ENCODE assay signal across 9 mouse cellular contexts in the genomic region with DNA sequence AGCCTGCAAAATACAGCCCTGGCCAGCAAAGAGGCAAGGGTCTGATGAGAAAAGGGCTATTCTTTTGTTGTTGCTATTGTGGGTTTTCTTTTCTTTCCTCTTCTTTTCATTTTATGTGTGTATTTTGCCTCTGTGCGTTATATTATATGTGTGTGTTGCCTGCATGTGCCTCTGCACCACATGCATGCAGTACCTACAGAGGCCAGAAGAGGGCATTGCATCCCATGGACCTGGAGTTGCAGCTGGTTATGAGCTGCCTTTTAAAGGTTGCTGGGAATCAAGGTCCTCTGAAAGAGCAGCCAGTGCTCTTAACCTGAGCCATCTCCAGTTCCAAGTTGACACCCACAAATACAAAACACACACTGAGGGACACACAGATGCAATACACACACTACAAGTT. TPM values are rescaled to one million over a fixed set of nuclear protein-coding genes. Genes with fewer than 3 reads are reported as not detected.
DNase-seq lines count a peak whose midpoint lies in the region; ATAC-seq and TF ChIP-seq lines count a peak whose summit lies in the region.
"Had no signal": no experiment of that assay in that cellular context is flagged by ENCODE, and none has a peak within 500 bp of the region (broad histone marks: within the 10 kb centered on the region; RNA-seq: fewer than 3 reads in every experiment).

No protein-coding gene starts in this region.

- 95% methylated on average over 1 of the region's 1 CpGs for WGBS in kidney, postnatal 0 days
- WGBS in kidney, embryonic 16.5 days, result 96% methylated on average over 1 of the region's 1 CpGs
- WGBS in embryonic facial prominence, embryonic 11.5 days, result 94% methylated on average over 1 of the region's 1 CpGs
- WGBS in forebrain, embryonic 15.5 days, result 100% methylated on average over 1 of the region's 1 CpGs

- H3K36me3 ChIP-seq in kidney, postnatal 0 days (ENCODE audit: insufficient read depth, low read length), result no peaks in the 10 kb centered on the region
- no peaks in the 10 kb centered on the region for H3K36me3 ChIP-seq in kidney, embryonic 16.5 days (ENCODE audit: insufficient read depth, low read length)
- H3K36me3 ChIP-seq in MEL (ENCODE audit: control insufficient read depth in 1 of 2, insufficient read depth in 2 of 2, low read length in 2 of 2), result peaks cover 2 to 40% of the 10 kb centered on the region in 2 experiments; a peak in 2 of 4 replicates
- no peaks in the 10 kb centered on the region for H3K36me3 ChIP-seq in embryonic facial prominence, embryonic 11.5 days (replicated peaks; ENCODE audit: control insufficient read depth, insufficient read depth, low read depth, low read length)
- H3K36me3 ChIP-seq in forebrain, embryonic 15.5 days, result no peaks in the 10 kb centered on the region

- TF ChIP-seq CTCF in kidney, postnatal 0 days (IDR thresholded peaks at IDR 0.05; ENCODE audit: low read depth), result peak; percentile 75
- peak; percentile 74 to 96 (median 79) for TF ChIP-seq CTCF in MEL (IDR thresholded peaks at IDR 0.05 in 2 of 3, conservative IDR thresholded peaks at IDR 0.05 in 1 of 3; ENCODE audit: control insufficient read depth in 1 of 3, insufficient read depth in 1 of 3, low read depth in 2 of 3, low read length in 3 of 3, poor library complexity in 1 of 3, severe bottlenecking in 1 of 3)

- no peak overlapping the region for H3K4me2 ChIP-seq in kidney, postnatal 0 days (ENCODE audit: low read length)
- no peak overlapping the region for H3K4me2 ChIP-seq in kidney, embryonic 16.5 days (replicated peaks; ENCODE audit: low read depth, low read length)
- no peak overlapping the region for H3K4me2 ChIP-seq in embryonic facial prominence, embryonic 11.5 days (ENCODE audit: low read depth, low read length)
- H3K4me2 ChIP-seq in forebrain, embryonic 15.5 days (replicated peaks), result no peak overlapping the region
- H3K4me2 ChIP-seq: embryonic facial prominence, embryonic 13.5 days had no signal

- no peaks in the 10 kb centered on the region for H3K27me3 ChIP-seq in kidney, postnatal 0 days (ENCODE audit: insufficient read depth, low read length)
- H3K27me3 ChIP-seq in kidney, embryonic 16.5 days (ENCODE audit: insufficient read depth, low read length), result no peaks in the 10 kb centered on the region
- no peaks in the 10 kb centered on the region for H3K27me3 ChIP-seq in MEL (ENCODE audit: control insufficient read depth in 1 of 2, insufficient read depth in 2 of 2, low read length in 2 of 2)
- no peaks in the 10 kb centered on the region for H3K27me3 ChIP-seq in embryonic facial prominence, embryonic 11.5 days (ENCODE audit: control insufficient read depth, insufficient read depth, low read length)
- H3K27me3 ChIP-seq in forebrain, embryonic 15.5 days, result no peaks in the 10 kb centered on the region
- H3K27me3 ChIP-seq: embryonic facial prominence, embryonic 13.5 days had no signal

- no peak overlapping the region for H3K4me3 ChIP-seq in kidney, postnatal 0 days (replicated peaks; ENCODE audit: low read depth, low read length)
- no peak overlapping the region for H3K4me3 ChIP-seq in kidney, embryonic 16.5 days (ENCODE audit: low read length)
- H3K4me3 ChIP-seq in MEL (ENCODE audit: control insufficient read depth in 1 of 2, insufficient read depth in 1 of 2, low read depth in 2 of 2, low read length in 2 of 2), result no peak overlapping the region
- H3K4me3 ChIP-seq in embryonic facial prominence, embryonic 11.5 days (ENCODE audit: low read depth, low read length), result no peak overlapping the region
- H3K4me3 ChIP-seq in forebrain, embryonic 15.5 days, result no peak overlapping the region
- H3K4me3 ChIP-seq: embryonic facial prominence, embryonic 13.5 days had no signal

- 0 out of 2 replicates have a peak, but pooled peaks cover 12% of the 10 kb centered on the region for H3K4me1 ChIP-seq in kidney, postnatal 0 days (replicated peaks; ENCODE audit: insufficient read depth, low read length)
- peaks cover 16% of the 10 kb centered on the region for H3K4me1 ChIP-seq in kidney, embryonic 16.5 days (ENCODE audit: insufficient read depth, low read length)
- peaks cover 0 to 6% of the 10 kb centered on the region in 2 experiments; a peak in 1 of 4 replicates for H3K4me1 ChIP-seq in MEL (ENCODE audit: control insufficient read depth in 1 of 2, insufficient read depth in 2 of 2, low read length in 2 of 2)
- H3K4me1 ChIP-seq in embryonic facial prominence, embryonic 11.5 days (ENCODE audit: control insufficient read depth, insufficient read depth, low read length), result no peaks in the 10 kb centered on the region
- H3K4me1 ChIP-seq in forebrain, embryonic 15.5 days, result no peaks in the 10 kb centered on the region

- no peak; a peak in 1 of 4 replicates for TF ChIP-seq POLR2A in MEL (IDR thresholded peaks at IDR 0.05; ENCODE audit: control insufficient read depth in 1 of 2, insufficient read depth in 1 of 2, low read depth in 1 of 2, low read length in 2 of 2, poor library complexity in 1 of 2)

- H3K9ac ChIP-seq in kidney, postnatal 0 days (ENCODE audit: low read depth, low read length), result no peak overlapping the region
- no peak overlapping the region for H3K9ac ChIP-seq in kidney, embryonic 16.5 days (replicated peaks; ENCODE audit: low read length)
- H3K9ac ChIP-seq in MEL (ENCODE audit: control insufficient read depth, low read depth, low read length, poor library complexity, severe bottlenecking), result no peak overlapping the region
- H3K9ac ChIP-seq in embryonic facial prominence, embryonic 11.5 days (replicated peaks; ENCODE audit: low read length), result no peak overlapping the region
- no peak overlapping the region for H3K9ac ChIP-seq in forebrain, embryonic 15.5 days (replicated peaks)
- H3K9ac ChIP-seq: embryonic facial prominence, embryonic 13.5 days had no signal

- no peaks in the 10 kb centered on the region for H3K9me3 ChIP-seq in kidney, postnatal 0 days (replicated peaks; ENCODE audit: low read length)
- H3K9me3 ChIP-seq in kidney, embryonic 16.5 days (ENCODE audit: low read length), result peaks cover 6% of the 10 kb centered on the region; the same call in 1 of the 2 replicates
- H3K9me3 ChIP-seq in MEL (replicated peaks; ENCODE audit: insufficient read depth, low read length), result no peaks in the 10 kb centered on the region
- H3K9me3 ChIP-seq in embryonic facial prominence, embryonic 11.5 days (replicated peaks; ENCODE audit: control insufficient read depth, low read length), result no peaks in the 10 kb centered on the region
- H3K9me3 ChIP-seq in forebrain, embryonic 15.5 days, result no peaks in the 10 kb centered on the region

- peak; percentile 46 for TF ChIP-seq RAD21 in MEL (IDR thresholded peaks at IDR 0.05; ENCODE audit: low read depth, low read length)

- no peak for DNase-seq in kidney, postnatal 0 days (ENCODE audit: low spot score)
- peak; percentile 75 for DNase-seq in MEL (ENCODE audit: low read depth, low spot score)
- peak; percentile 15 for DNase-seq in embryonic facial prominence, embryonic 11.5 days (ENCODE audit: low spot score)
- DNase-seq in spleen, postnatal 10 days (ENCODE audit: low spot score in 2 of 2), result peak; percentile 60 to 78
- DNase-seq in gastrocnemius, adult 18-20 months (ENCODE audit: low spot score), result no peak
- no peak for DNase-seq in cerebellum, adult 8-10 months

- H3K79me2 ChIP-seq in MEL (ENCODE audit: control insufficient read depth, insufficient read depth, low read length, poor library complexity), result peaks cover 77% of the 10 kb centered on the region

- no peak for ATAC-seq in kidney, postnatal 0 days (replicated peaks; ENCODE audit: low FRiP score, low read depth)
- no peak for ATAC-seq in kidney, embryonic 16.5 days (ENCODE audit: low FRiP score, low TSS enrichment)
- ATAC-seq in embryonic facial prominence, embryonic 11.5 days (replicated peaks; ENCODE audit: insufficient number of reproducible peaks, low FRiP score, low TSS enrichment, low read depth), result no peak
- no peak for ATAC-seq in forebrain, embryonic 15.5 days (replicated peaks)

- H3K27ac ChIP-seq in kidney, postnatal 0 days, result no peak overlapping the region
- H3K27ac ChIP-seq in kidney, embryonic 16.5 days (ENCODE audit: low read length), result no peak overlapping the region
- H3K27ac ChIP-seq in MEL (ENCODE audit: control insufficient read depth, low read depth, low read length), result no peak overlapping the region
- no peak overlapping the region for H3K27ac ChIP-seq in embryonic facial prominence, embryonic 11.5 days (replicated peaks; ENCODE audit: low read depth, low read length)
- no peak overlapping the region for H3K27ac ChIP-seq in forebrain, embryonic 15.5 days (replicated peaks)
- H3K27ac ChIP-seq: embryonic facial prominence, embryonic 13.5 days had no signal

- no peak for TF ChIP-seq EP300 in MEL (IDR thresholded peaks at IDR 0.05; ENCODE audit: low read depth in 1 of 2, low read length in 2 of 2)

TF ChIP-seq in MEL, 35 proteins besides CTCF, POLR2A, EP300 and RAD21:
- TF ChIP-seq MYC (IDR thresholded peaks at IDR 0.05; ENCODE audit: low read depth, low read length), result peak; percentile 50; the same call in 1 of the 2 replicates
- 0 out of 2 replicates have a peak, but pooled peaks have one; percentile 29 for TF ChIP-seq SIN3A (IDR thresholded peaks at IDR 0.05; ENCODE audit: low read length)
- TF ChIP-seq ZC3H11A (IDR thresholded peaks at IDR 0.05; ENCODE audit: low read depth, low read length), result no peak
- no peak for TF ChIP-seq TAL1 (IDR thresholded peaks at IDR 0.05; ENCODE audit: low read length)
- no peak for TF ChIP-seq CHD2 (IDR thresholded peaks at IDR 0.05; ENCODE audit: low read length)
- TF ChIP-seq MEF2A (IDR thresholded peaks at IDR 0.05; ENCODE audit: extremely low read depth, insufficient replicate concordance, low read depth, low read length, poor library complexity, severe bottlenecking), result no peak
- TF ChIP-seq POLR2AphosphoS2 (IDR thresholded peaks at IDR 0.05; ENCODE audit: low read length), result 0 out of 2 replicates have a peak, but pooled peaks have one; percentile 40
- TF ChIP-seq USF2 (IDR thresholded peaks at IDR 0.05; ENCODE audit: borderline replicate concordance in 1 of 2, insufficient read depth in 1 of 2, low read depth in 1 of 2, low read length in 2 of 2), result no peak
- TF ChIP-seq UBTF (IDR thresholded peaks at IDR 0.05; ENCODE audit: borderline replicate concordance, insufficient read depth, low read depth, low read length), result no peak
- peak; percentile 65 for TF ChIP-seq SMC3 (IDR thresholded peaks at IDR 0.05; ENCODE audit: low read depth, low read length)
TF ChIP-seq in MEL: peak in this region for 4.

RNA-seq across cellular contexts. Expression of gene Slc7a1, which starts 29.1 kb away (rescaled TPM):
- 12.3 and 12.7 TPM in 2 replicates for polyA plus RNA-seq in kidney, postnatal 0 days (2015; fragmentation: Nextera tagmentation; extraction: Ambion mirVana)
- polyA plus RNA-seq in kidney, embryonic 16.5 days (2015; fragmentation: Nextera tagmentation; extraction: Ambion mirVana), result 16.7 and 19.0 TPM in 2 replicates
- 64.1 and 90.2 TPM in 2 replicates for total RNA-seq in MEL (2012; rRNA removed)
- polyA plus RNA-seq in MEL (2012; ENCODE audit: insufficient read depth in 1 of 2, insufficient read length in 2 of 2, low read depth in 1 of 2, low replicate concordance in 2 of 2, missing spikeins in 1 of 2), result 100 to 1,000 TPM in 1 of 2 experiments, 10 to 100 TPM in 1; 80.9 to 133 TPM
- 10.9 and 13.9 TPM in 2 replicates for polyA plus RNA-seq in embryonic facial prominence, embryonic 11.5 days (2014; fragmentation: Nextera tagmentation; extraction: Ambion mirVana)
- total RNA-seq in gastrocnemius, adult 18-20 months (2021), result 1 to 10 TPM; 1.3 to 2.2 TPM
- 32.4 and 37.5 TPM in 2 replicates for polyA plus RNA-seq in forebrain, embryonic 15.5 days (2015; fragmentation: Nextera tagmentation; extraction: Ambion mirVana)

Comparison
In these comparisons a context has a peak if more than half of its experiments do, and no peak if none do; other contexts are left out.
1. DNase-seq: peak in MEL (single experiment), embryonic facial prominence, embryonic 11.5 days (single experiment) and spleen, postnatal 10 days (2 of 2); none in kidney, postnatal 0 days (single experiment), gastrocnemius, adult 18-20 months (single experiment) and cerebellum, adult 8-10 months (single experiment).